Mouse (Mus musculus): ENCODE results near the gene Eif2ak3.

Gene Eif2ak3

DNA sequence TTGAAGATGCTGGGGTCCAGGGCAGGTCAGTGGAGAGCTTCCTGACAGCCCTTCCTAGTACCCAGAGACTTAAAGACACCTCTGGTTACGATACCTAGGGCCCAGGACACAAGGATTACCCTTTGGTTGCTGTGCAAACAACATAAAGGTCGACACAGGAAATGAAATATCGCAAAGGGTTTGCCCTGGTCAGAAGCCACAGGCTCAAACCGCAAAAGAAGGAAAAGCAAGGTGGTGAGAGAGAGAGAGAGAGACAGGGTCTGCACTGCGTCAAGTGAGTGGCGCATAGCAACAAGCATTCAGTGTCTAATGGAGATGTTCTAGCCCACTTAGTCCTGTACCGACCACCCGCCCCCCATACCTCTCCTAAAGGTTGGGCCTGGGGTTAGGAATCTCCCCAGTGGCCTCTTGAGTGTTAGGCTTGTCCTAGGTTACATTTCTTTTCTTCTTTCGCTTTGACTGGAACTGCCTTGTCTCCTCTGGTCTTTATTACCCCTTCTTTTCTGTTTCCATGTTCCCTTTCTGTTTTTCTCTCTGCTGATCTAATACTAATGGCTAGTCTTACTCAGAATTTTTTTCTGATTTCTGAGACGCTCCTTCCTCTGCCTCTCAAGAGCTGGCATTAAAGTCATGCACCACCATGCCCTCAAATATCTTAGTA, 13.0 kb upstream of the Eif2ak3 start:
- DNase-seq: no peak

DNA sequence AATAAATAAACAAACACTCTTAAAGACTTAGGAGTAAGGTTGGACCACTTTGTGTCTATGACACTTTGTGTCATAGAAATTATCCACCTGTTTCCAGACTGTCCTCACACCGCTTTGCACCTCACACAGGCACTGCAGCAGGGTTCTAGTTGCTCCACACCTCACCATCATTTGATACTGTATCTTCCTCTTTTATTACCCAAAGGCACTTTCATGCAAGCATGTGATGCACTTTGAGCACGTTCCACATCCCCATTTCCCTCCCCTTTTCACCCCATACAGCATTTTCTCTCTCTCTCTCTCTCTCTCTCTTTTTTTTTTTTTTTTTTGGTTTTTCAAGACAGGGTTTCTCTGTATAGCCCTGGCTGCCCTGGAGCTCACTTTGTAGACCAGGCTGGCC, 7.0 kb upstream of the Eif2ak3 start:
- DNase-seq: no peak

DNA sequence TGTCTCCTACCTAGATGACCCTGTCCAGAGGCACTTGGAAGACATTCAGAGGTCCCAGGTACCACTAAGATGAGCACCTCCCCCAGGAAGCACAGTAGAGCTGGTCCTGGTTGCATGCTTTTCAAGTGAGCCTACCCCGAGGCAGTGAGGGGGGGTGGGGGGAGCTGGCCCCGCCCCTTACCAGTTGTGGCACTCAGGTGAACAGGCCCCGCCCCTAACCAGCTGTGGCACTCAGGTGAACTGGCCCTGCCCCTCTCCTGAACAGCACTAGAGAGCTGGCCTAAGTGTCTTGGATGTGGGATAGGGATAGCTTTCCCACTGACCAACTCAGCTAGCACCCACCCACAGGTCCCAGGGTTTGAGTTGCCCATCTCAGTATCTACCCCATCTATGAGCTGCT, 5.8 kb upstream of the Eif2ak3 start:
- no peak for DNase-seq

DNA sequence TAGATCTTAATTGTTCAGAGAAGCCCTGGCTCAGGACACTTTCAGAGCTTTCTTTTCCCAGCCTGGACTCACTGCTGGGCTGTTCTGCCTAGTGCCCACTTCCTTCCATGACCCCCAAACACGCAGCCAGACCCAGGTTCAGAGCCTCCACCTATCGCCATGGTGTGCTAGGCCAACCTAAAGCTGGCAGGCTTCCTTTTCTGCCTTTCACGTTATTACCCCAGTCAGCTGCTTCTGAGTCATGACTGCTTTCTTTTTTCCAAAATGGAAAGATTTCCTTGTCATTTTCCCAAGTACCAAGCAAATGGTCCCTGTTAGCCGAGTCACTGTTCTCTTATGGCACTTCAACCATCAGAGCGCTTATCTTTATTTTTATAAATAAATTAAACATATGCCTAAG, 4.0 kb upstream of the Eif2ak3 start:
- DNase-seq: no peak

DNA sequence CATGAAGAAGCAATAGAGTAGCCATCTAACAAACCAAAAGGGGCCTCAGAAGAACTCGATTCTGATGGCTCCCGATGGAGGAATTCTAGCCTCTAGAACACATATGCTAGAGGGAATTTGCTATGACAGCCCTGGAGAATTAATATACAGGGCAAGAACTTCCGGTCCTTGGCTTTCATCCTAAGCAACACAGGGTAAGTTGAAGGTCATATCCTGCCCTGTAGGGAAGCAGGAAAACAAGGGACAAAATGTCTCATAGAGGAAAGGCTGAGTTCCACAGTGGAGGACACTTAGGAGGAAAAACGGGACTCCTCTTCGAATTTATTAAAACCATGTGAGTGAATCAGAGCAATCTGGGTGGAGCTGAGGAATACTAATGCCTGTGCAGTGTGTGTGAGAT, 1.3 kb upstream of the Eif2ak3 start:
- peak; percentile 16 for DNase-seq

DNA sequence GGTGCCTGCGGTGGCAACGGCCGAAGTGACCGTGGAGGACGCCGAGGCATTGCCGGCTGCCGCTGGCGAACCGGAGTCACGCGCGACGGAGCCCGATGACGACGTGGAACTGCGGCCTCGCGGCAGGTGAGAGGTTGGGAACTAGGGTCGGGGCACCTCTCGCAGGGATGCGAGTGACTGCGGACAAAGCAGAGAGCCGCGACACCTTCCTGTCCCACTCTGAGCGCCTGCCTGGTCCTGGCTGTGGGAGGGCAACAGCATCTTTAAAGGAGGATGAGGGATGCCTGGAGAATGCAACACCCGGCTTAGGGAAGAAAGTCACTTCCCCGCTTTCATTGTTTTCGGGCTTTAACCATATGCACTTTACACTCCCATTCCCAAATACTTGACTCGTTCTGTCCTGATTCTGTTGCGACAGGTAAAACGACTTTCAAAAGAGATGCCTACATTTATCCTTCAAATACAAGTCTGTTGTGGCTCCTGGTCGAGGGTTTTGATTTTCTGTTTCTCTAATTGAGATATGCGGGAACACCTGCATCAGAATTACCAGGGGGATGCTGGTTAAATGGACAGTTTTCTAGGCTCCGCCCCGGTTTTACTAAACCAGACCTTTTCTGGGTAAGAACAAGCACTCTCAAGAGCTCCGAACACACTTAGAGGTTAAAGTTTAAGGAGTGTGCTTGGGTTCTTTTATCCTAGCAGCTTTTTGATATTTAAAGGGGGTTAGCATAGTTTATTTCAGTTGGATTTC, 756 bp downstream of the Eif2ak3 start:
- peak; percentile 15 for DNase-seq

DNA sequence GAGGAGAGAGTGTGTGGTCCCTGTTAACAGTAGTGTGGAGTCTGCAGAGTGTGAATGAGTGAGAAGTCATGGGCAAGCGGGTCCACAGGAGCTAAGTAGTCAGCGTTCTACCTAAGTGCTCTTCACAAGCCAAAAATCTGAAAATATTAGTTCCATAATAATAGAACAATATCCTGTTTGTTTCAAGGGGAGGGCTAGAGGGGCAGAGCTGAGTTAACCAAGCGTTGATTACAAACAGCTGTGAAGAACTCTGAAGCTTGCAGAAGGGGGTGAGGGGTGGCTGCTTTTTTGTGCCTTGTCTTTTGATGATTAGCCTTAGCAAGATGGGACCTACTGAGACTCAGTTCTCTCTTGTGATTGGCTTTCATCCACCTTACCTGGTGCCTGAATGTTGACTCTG, 3.1 kb downstream of the Eif2ak3 start:
- peak; percentile 22 for DNase-seq

DNA sequence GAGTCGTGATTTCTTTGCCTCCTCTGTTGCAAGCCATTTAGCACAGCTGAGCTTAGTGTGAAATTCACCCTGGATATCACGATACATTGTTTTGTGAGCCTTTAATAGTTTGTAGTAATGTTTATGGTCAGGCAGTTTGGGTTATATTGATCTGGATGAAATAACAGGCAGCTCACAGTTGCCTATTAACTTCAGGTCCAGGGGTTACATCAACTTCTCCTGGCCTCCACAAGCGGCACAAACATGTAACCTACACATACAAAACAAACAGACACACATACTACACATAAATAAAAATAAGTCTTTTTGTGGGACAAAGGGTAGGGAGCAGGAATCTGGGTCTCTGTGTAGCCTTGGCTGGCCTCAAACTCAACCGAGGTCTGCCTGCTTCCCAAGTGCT, 9.1 kb downstream of the Eif2ak3 start:
- no peak for DNase-seq

DNA sequence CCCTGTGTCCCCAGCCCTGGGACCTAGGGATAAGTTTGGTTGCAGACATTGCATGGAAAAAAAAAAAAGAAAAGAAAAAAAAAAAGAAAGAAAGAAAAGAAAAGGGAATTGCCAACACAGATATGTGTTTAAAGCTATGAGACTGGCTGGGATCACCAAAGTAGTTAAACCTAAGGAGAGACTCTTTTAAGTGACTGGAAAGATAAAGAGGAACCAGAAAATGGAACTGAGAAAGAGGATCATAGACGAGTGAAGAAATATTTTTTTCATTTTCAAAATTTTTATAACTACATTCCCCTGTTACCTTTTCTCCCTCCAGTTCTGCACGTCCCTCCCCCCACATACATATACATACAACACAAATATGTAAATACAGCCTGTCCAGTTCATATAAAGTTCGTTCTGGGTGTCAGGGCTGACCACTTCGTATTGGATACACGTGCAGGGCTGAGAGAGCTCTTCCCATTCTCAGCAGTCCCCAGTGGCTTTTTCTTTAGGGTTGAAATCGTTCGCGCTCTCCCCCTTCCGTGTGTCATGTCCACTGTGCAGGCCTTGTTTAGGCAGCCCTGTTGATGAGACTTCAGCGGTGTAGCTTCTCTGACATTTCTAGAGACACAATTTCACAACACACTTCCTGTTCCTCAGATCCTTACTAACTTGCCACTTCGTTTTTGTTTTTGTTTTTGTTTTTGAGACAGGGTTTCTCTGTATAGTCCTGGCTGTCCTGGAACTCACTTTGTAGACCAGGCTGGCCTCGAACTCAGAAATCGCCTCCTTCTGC, 11.4 kb downstream of the Eif2ak3 start:
- DNase-seq: no peak

DNA sequence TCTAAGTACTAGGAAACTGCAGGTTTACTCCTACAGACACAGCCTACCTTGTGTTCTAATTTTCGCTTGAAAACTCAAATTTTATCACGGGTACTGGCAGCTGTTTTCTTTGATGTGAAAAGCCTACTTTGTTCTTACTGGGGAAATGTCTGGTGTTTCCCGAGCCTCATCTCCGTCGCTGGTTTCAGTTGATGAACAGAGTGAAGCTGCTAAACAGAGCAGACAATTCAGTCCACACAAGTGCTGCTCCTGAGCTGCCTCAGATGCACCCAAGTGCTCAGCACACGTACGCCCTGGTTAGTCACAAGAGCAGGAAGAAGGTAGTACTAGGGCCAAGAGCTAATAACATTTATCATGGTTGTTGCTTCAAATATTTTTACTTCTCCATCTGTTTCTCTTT, 18.4 kb downstream of the Eif2ak3 start:
- DNase-seq: no peak

DNA sequence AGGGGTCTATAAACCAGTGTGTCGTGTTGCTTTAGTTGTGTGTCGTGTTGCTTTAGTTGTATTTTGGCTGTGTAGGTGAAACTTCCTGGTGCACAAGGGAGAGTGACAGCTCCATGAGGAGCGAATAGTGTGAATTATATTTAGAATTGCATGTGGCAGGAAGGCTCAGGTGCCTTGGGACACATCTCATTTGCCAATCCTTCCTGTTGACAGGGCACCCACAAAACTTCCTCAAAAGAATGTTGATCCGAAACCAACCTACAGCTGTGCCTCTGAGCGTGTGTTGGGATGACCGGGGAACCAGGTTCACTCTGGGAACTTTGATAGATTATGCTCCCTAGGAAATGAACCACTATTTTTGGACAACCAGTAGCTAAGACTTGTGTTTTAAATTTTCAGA, 20.0 kb downstream of the Eif2ak3 start:
- DNase-seq: no peak

DNA sequence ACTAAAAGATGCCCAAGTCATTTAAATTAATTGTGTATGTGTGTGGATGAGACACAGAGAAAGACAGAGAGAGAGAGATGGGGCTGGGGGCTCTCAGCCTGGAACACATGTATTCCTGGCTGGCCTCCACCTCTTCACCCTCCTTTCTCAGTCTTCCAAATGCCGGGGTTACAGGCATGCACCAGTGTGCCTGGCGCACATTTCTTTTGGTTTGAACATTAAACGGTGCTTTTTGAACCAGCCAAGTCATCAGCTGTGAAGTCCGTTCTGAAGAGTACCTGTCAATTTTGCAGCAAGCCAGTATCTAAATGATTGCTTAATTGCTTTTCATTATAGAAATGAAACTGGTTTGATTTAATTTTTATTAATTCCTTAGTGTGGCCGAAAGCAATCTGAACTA, 22.4 kb downstream of the Eif2ak3 start:
- DNase-seq: no peak

DNA sequence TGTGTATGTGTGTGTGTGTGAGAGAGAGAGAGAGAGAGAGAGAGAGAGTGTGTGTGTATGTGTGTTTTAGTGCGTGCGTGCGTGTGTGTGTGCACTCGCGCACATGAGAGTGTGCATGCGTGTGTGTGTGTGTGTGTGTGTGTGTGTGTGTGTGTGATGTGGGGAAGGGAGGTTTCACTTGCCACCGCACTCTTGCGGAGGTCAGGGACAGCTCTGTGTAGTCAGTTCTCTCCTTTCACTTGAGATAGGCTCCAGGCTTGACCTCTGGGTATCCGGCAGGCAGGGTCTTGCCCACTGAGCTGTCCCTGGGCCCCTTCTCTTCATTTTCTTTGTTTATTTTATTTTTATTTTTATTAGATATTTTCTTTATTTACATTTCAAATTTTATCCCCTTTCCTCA, 23.0 kb downstream of the Eif2ak3 start:
- no peak for DNase-seq

DNA sequence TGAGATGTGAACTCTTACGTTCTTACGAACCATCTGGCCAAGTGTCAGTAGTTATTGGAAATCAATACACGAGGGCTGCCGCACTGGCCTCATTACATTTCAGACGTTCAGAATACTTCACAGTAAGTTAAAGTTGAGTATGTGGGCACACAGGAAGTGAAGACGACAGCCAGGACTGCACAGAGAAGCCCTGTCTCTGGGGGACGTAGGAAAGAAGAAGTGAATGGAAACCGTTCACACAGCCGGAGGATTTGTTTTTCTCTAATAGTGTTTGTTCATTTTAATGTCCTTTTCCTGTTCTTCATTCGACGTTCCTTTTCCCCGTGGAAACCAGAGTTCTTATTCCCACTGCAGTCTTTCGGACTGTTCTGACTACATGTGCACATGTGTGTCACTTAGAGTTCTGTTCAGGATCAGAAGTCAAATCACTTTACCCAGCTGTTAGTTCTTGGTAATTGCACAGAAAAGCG, 27.2 kb downstream of the Eif2ak3 start:
- DNase-seq: peak; percentile 2

DNA sequence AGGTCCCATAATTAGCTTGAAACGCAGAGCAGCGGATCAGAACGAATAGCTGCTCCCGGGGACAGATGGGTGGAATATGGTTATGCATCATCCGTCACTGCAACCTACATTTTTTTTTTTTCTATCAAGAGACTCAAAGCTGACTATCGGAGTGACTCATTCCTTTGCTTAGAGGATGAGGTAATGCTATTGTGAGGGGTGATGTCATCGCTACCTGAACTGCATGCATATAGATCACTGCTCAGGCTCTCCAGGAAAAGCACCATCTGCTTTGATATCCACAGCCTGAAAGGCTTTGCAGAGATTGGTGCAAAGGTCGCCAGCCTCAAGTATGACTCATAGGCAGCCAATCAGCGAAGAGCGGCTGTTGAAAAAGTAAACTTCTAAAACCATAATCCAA, 27.8 kb downstream of the Eif2ak3 start:
- peak; percentile 40 for DNase-seq

DNA sequence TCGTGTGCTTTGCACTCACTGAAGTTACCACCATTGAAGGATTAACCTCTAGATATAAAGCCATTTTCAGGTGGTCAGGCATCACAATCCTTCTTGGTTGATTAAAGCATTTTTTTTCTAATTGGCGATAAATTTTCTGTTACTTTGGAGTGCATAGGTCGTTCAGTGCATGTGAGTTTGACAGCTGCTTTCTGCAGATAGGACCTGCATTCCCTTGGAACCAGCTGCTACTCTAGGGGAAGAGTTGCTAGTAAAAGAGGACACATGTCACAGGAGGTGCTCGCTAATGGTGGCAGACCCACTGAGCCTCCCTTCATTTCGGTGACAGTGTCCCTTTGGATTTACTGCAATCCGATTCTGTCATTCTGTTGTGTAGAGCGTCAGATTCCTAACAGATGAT, 28.3 kb downstream of the Eif2ak3 start:
- DNase-seq: no peak

DNA sequence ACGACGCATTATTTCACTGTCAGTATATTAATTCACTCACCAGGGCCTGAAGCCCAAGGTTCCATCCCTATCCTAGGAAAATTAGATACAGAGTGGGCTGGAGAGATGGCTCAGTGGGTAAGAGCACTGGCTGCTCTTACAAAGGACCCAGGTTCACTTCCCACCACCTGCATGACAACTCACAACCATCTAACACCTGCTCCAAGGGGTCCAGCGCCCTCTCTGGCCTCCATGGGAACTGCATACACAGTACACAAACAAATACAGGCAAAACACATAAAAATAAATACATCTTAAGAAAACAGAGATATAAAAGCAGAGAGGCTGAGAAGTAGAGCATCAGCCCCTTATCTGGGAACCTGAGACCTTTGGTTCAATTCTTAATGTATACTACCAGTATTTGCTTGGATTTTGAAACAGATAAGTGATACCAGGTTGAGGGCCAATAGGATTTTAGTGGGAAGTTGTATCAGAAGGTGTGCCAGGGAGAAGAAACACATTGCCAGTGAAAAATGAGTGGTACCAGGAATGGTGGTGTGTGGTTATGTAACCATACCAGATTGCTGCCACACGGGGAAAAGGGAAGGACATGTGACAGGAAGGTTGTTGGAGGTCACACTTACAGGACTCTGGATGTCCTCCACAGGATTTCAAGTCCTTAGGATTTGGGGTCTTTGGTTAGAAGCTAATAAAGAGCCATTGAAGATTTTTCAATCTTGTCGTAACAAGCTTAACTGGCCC, 29.9 kb downstream of the Eif2ak3 start:
- no peak for DNase-seq

DNA sequence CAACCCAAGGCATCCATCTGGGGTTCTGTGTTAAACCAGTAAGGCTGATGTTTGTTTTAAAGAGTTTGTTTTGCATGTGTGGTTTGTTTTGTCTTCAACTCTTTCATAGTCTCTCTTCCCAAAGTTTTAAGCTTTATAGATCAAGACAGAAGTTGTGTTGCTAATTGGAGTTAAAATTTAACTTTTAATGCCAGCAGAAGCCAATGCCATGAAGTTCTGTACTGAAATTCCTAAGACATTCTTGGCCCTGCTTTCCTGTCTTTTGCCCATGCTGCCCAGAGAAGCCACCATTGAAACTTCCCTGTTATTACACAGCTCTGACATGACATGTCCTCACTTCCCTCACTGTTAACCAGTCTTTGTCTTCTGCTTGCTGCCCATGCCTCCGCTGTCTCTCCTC, 30.7 kb downstream of the Eif2ak3 start:
- no peak for DNase-seq

DNA sequence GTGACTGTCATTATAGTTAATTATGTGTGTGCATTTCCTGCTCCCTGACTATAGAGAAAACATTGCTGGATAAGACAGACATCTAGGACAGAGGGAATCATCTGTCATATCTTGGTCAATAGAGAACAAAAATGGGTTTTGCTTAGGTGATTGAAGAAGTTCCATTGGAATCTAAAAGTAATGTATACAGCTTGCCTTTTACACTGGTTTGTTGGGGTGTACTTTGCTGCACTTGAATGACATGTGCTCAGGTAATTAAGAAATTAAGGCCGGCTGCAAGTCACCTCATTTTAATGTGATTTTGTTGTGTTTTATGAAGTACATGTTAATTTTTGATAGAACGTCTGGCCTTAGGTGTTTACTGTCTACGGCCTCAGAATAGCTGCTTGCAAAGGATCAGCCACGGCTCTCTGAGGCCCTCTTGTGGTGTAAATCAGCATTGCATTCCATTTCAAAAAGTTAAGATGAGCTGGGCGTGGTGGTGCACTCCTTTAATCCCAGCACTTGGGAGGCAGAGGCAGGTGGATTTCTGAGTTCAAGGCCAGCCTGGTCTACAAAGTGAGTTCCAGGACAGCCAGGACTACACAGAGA, 36.5 kb downstream of the Eif2ak3 start:
- peak; percentile 71 for DNase-seq

DNA sequence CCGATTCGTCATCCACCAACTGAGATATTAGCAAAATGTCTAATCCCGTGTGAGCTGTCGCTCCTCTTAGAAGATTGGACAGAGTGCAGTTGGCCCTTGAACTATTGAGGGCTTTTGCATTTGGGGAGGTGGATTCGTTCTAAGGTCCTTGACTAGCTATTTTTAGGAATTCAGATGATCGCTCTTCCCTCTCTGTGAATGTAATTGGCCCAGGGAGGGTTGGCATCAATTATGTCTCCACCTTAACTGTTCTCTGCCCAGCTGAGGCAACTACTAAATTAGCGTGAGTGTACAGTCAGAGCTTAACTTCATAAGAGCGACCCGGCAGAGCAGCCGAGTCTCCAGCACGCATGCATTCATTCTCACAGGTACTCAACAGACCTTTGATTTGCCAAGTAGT, 43.7 kb downstream of the Eif2ak3 start:
- no peak for DNase-seq

DNA sequence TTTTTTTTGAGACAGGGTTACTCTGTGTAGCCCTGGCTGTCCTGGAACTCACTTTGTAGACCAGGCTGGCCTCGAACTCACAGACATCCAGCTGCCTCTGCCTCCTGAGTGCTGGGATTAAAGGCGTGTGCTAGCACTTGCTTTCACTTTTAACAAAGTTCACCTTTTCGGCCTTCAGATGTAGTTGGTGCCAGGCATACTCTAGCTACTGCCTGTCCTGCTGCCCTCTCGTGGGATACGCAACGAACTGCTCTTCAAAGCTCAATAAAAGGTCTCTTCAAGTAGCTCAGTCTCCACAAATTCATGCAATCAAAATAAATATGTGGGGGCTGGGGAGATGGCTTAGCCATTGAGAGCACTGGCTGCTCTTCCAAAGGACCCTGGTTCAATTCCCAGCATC, 53.9 kb downstream of the Eif2ak3 start:
- DNase-seq: no peak

DNA sequence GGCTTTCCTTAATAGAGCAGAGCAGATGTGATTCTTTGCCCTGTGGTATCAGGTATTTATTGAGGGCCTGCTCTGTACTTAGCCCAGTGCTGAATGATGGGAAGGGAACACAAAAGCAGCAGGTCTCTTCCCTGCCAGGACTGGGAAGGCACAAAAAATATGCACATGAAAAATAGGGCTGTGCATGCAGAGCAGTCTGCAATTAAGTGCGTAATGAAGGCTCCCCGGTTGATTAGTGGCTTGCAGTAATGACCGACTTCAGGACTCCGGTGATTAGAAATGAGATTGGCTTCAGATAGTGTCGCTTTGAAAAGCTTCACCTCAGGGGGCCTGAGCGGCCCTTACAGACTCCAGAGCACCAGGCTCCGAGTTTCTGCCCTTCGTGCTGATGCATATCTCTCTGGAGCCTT, 55.3 kb downstream of the Eif2ak3 start:
- no peak for DNase-seq

DNA sequence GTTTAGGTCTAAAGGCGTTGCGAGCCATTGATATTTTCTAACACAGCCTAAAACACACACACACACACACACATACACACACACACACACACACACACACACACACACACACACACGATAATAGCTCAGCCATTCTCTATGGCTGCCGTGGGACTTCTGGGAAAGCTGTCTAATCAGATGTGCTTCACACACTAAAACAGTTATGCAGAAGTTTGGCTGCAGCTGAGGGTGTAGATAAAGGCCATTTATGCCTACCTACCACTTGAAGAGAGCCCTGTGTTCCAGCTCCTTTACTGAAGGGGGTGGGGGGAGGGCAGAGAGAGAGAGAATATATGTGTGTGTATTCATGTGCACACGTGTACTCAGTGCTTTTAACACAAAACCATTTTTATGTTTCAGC, 59.4 kb downstream of the Eif2ak3 start:
- no peak for DNase-seq

Measured in embryo, embryonic 11 days (tissue).